Mouse (Mus musculus) A20 (cell line): ENCODE data around the gene Lifr.

ENCODE experiments used
- DNase-seq: peaks from one replicate; pipeline ENCODE4 v3.0.0-alpha.2; 2011; ENCODE audit warnings: low read depth, low spot score

Gene Lifr

DNA sequence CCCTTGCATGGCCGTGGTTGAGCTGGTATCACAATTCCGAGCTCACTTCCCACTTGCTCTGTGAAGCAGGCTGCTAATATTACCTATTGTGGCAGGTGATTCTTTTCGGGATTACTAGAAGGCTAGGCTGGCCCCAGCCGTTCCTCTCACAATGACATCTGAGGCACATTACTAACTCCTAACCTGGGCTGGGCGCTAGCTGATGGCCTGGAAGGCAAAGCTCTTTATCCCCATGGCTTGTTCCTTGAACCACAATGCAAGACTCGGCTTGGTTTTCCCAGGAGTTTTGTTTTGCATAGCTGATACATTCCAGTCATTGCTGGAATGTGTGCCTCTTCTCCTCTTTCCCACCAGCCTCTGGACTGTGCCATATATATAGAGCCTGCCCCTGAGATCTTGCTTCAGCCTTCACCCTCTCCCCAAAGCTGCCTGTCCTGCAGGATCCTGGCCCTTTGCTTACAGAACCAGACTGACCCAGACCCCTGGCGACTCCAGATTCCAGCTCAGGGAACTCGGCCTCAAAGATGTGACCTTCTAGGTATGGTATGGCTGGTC lies at the start of gene Lifr:
Gene Lifr (plus strand): TSS at position 404 of the 555 bp plus-strand sequence.
- no peak for DNase-seq

DNA sequence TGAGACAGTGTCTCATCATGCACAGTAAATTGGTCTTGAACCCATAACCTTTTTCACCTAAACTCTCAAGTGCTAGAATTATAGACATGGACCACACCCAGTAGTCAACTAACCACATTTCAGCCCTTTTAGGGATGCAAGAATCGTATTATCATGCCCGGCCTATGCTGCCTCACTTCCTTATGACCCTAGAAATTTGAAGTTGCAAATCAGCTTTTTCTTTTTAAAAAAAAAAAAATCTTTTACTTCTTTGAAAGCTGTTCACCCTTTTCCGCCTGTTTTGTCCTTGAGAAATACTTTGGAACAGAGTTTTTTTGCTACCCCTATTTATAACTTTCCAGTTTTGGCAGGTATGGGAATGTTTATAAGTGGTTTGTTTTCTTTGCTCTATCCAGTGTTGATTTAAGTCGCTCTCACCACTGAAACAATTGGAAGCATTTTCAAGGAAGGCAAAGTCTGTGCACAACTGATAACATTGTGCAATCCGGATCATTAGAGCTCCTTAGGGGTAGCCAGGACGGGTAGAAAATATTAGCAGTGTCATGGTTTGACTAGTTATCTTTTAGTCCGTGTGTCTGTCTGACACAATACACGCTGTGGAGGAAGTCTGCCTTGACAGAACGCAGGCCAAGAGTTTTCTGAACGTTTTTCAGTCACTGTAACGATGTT lies 46.2 kb upstream of the Lifr start:
- DNase-seq = no peak

GRCm38 (mm10) chr15:7045056-7045455 lies 45.4 kb upstream of the Lifr start:
- DNase-seq = no peak

GRCm38 (mm10) chr15:7047931-7048330 lies 42.5 kb upstream of the Lifr start:
- no peak for DNase-seq

DNA sequence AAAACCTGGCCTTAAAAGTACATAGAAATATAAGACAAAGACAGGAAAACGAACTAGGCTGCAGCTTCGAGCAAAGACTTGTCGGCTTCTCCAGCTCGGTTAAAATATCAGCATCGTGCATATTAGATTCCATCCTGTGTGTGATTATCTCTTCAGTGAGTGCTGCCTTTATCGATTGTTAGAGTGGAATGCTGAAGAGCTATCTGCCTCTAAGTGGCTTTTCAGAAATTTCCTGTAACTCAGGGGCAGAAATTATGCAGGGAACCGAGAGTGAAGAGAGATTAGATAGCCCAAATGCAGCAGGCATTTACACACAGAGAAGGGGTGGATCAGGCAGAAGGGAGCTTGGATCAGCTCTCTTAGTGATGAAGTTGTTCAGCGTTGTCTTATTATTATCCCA lies 41.5 kb upstream of the Lifr start:
- no peak for DNase-seq

DNA sequence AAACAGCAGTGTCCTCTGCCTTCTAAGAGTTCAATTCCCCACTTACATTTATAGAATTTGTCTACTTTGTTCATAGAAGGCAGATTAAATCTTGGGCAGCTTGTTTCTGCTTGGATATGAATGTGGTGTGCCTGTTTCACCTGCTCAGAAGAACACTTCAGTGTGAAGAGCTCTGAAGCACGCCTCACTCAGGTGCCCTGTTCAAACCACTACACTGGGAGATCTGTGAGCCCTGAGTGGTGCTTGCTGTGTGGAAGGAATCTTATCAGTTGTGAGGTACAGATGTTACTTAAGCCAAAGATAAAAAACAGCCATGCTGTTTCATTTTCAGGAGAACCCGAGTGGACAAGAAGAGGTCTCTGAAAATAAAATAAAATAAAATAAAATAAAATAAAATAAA lies 38.7 kb upstream of the Lifr start:
- DNase-seq = no peak

DNA sequence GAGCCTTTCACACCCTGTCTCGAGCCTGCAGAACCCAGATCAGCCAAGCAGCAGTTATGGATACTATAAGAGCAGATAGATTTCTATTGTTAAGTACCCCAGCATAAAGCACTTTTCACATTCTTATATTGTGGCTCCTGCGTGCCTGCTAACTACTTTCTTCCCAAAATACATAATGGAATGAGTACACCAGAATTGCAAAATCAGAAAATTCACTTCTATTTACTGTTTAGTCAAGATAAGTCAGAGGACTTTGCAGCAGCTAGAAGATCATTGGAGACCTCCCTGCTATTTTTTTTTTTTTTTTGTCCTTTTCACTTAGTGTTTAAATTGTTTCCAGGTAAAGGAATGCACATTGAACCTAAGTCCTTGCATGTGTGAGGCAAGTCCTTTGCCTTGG lies 38.3 kb upstream of the Lifr start:
- no peak for DNase-seq

DNA sequence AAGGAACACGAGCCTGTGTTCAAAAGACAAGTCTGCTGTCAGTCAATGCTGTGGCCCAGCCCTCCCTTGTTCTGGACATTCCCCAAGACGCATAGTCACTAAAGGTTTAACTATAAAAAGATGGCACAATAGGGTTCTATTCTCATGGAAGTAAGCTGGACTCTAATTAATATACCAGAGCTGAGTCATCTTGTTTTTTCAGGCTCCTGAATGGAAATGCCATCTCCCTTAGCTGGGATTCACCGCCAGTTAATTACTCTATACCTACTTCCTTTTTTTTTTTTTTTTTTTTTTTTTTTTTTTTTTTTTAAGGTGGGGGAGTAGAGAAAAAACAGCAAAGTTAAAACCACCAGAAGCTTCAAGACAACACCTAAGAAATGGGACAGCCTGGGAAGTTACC lies 33.6 kb upstream of the Lifr start:
- no peak for DNase-seq

DNA sequence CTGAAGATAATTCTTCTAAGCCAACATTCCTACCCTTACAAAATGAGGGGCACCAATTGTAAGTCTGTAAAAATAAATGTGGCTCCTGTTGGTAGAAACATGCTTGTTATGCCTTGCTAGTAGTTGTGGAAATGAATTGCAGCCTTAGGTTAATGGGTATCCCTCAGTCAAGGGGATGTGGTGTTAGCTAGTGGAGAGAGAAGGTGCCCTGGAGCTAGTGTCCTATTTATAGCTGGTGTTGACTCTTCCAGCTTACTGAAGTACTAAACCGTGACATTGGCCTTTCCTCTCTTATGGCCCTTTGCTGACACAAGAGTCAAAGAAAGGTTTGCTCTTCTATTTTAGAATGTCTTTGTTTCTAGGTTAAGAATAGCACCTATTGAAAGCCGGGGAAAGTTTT lies 29.9 kb upstream of the Lifr start:
- no peak for DNase-seq

- no peak for DNase-seq
Observed at GRCm38 (mm10) chr15:7061995-7062697, 28.3 kb upstream of the Lifr start.

DNA sequence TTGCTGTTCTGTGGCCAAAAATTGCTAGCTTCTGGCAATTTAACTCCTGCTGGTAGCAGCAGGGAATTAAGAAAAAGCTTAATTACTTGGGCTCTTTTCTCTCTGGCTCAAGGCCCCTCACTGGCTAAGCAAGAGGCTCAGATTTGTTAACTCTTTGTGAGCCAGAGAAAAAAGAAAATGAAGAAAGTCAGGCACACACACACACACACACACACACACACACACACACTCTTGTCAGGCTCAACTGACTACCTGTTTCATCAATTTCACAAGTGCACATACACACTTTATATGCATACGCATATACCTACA lies 27.8 kb upstream of the Lifr start:
- DNase-seq = no peak

DNA sequence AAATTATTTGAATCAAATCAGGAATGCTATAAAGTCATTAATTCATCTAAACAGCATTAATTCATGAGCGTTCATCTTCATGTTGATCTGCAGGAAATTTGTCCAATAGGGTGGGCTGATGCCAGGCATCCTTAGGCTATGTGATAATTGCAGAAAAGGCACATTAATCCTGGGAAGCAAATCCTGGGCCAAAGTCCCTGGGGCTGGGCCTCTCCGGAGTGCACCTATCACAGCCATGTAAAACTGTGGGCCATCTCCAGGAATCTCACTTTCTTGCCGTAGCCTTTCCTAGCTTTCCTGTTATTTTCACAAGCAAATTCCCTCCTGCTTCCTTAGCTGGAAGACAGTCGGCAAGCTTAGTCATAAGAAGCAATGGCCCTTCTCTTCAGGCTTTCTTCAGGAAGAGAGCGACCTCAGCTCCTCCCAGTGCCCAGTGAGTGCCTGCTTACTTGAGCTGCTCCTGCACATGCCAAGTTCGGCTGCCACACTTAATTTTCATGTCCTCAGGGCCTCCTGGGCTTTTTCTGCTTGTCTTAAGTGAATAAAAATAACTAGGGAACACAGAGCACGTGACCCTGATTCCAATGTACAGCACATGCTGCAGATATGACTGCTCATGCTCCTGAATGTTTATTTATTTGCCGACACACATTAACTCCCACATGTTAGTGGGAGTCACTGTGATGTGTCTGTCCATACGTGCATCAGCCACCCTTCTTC lies 26.7 kb upstream of the Lifr start:
- no peak for DNase-seq

DNA sequence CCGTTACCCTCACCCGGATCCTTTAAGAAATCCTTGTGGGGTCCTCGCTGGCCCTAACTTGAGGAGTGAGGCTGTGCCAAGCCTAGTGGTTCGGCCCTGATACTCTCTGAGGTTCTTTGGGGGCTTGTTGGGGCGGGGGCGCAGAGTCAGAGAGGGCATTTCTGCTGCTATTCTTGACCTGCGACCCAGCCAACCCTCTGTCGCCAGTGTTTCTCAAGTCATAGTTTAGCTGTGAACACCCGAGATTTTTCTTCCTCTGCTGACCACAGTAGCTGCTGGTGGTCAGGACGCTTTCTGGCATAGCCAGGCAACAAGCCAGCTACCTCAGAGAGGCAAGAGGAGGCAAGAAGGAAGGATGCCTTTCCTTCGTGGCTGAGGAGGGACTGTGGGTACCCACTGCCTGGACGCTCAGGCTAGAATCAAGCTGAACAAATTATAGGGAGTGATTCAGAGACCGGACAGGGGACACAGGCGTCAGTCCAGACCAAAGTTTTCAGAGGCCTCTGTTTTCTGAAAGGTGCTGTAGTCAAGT lies 25.4 kb upstream of the Lifr start:
- DNase-seq = no peak

GRCm38 (mm10) chr15:7065624-7066023 lies 24.8 kb upstream of the Lifr start:
- no peak for DNase-seq

GRCm38 (mm10) chr15:7066752-7067151 lies 23.7 kb upstream of the Lifr start:
- DNase-seq = no peak

GRCm38 (mm10) chr15:7069374-7069773 lies 21.0 kb upstream of the Lifr start:
- DNase-seq = no peak

DNA sequence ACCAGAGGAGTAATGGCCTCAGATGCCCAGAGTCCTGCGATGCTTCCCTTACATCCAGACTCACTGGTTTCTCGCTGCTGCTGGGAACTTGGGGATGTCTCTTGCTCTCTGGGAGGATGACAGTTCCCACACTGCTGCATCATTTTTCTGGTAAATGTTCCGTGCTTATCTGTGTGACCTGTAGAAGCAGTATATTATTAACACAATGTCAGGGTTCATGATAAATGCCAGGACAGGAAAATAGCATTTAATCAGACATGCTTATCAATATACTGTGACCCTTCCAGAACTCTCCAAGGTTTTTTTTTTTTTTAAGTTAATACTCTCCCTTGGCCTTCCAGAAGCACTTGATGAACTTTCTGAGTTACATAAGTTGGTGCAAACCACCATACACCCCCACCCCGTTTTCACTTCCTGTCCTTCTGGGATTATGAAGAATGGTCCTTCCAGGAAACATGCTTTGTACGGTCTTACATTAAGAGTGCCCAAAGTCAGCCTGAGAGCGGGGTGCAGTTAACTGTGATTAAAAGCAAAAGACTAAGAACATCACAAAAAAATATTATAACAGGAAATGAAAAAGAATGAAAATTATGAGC lies 20.1 kb upstream of the Lifr start:
- no peak for DNase-seq

DNA sequence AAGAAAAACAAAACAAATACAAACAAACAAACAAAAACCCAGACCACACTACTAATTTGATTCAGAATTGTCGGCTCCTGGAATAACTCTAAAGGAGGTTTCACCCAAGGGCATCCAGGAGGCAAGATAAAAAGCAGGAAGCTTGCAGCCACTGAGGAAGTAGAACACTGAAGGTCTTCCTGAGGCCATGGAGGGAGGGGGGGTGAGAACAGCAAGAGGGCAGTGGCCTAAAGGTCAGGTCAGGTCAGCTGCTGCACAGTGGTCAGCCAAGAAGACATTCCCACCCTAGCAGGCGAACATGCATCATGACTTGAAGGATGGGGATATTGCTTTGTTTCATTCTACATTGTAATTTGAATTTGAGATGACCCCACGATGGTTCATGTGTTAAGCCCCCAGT lies 17.1 kb upstream of the Lifr start:
- no peak for DNase-seq

DNA sequence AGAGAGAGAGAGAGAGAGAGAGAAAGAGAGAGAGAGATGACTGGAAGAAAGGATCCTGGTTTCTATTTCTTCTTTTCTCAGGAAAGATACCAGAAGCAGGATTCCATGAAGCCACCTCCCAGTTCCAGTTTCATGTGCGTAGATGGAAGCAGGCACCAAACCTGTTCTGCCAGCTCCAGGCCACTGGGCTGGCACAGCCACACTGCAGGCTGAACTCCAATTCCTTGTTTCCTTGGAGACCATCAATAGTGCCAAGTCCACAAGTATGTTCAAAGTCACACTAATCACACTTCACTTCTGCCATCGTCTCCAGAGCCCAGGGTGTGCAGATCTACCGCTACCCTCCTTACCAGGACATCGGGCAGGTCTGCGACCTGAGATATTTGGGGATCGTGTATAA lies 15.2 kb upstream of the Lifr start:
- DNase-seq = no peak

- no peak for DNase-seq
Observed at GRCm38 (mm10) chr15:7078356-7078755, 12.1 kb upstream of the Lifr start.

DNA sequence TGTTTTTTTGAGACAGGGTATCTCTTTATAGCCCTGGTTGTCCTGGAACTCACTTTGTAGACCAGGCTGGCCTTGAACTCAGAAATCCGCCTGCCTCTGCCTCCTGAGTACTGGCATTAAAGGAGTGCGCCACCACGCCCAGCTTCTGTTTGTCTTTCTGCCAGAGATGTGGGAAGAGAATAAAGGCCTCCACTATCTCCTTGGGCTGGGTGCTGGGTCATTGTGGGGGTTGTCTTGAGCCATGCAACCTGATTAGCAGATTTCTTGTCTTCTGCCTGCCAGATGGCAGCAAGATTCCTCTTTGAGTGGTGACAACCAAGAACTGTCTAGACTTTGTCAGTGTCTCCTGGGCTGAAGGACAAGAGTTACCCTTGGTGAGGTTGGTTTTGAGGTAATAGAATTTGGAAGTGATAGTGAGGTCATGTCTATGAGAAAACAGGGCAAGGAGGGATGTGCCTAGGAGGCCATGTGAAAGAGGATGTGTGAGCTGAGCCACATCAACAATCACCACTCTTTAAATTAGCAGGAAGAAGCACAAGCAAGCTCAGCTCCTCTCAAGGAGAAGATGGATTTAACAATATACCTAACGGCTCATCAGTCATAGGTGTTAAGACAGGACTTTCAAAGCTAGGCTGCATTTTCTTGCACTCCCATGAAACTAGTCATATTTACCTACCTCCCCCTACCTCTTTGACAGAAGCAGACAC lies 10.6 kb upstream of the Lifr start:
- DNase-seq = no peak
